Comparison of ENCODE assay signal across 16 mouse cellular contexts in the genomic region with DNA sequence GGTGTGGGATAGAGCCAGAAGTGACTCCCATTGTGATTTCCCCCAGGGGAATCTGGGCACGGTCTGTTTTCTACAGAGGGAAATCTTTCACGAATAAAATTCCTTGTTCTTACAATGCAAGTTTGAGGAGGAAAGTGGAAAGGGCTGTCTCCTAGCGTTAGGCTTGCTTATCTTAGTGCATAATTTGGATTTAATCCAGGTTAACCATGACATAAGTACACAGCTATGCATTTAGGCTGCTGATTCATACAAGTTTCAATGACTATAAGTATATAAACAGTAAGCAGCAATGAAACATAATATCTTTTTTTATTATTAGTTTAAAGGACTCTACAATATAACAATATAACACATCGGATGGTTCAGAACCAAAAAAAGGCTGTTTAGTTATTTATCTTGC.
A peak's percentile ranks its signal among the peaks of the same experiment; 100 is the strongest.
DNase-seq lines count a peak whose midpoint lies in the region; ATAC-seq and TF ChIP-seq lines count a peak whose summit lies in the region.
"Had no signal": no experiment of that assay in that cellular context is flagged by ENCODE, and none has a peak within 500 bp of the region (broad histone marks: within the 10 kb centered on the region; RNA-seq: fewer than 3 reads in every experiment).

No protein-coding gene starts in this region.

- no peak overlapping the region for H3K9ac ChIP-seq in heart, postnatal 0 days (replicated peaks; ENCODE audit: low read depth, low read length)
- H3K9ac ChIP-seq in heart, embryonic 11.5 days (ENCODE audit: low read depth, low read length): no peak overlapping the region
- H3K9ac ChIP-seq in lung, postnatal 0 days (replicated peaks; ENCODE audit: low read depth): no peak overlapping the region
- no peak overlapping the region for H3K9ac ChIP-seq in forebrain, embryonic 14.5 days (ENCODE audit: low read length)
- no peak overlapping the region for H3K9ac ChIP-seq in neural tube, embryonic 15.5 days (replicated peaks)
- H3K9ac ChIP-seq: embryonic facial prominence, embryonic 15.5 days; heart, embryonic 15.5 days; limb, embryonic 15.5 days had no signal

- DNase-seq in heart, postnatal 0 days (ENCODE audit: low spot score): peak; percentile 37
- DNase-seq in lung, postnatal 0 days (ENCODE audit: low spot score): peak; percentile 44
- DNase-seq in lung, postnatal 14 days: no peak
- DNase-seq in forebrain, embryonic 14.5 days (ENCODE audit: low spot score): peak; percentile 47
- peak; percentile 19 for DNase-seq in retina, postnatal 1 day
- DNase-seq: adrenal gland, postnatal 36 days; cerebellum, adult 9-11 months; gastrocnemius, adult 2 months; layer of hippocampus, postnatal 36 days; right cerebral cortex, adult 18-20 months; thymus, adult 18-20 months had no signal

- H3K36me3 ChIP-seq in heart, postnatal 0 days (replicated peaks; ENCODE audit: control insufficient read depth, insufficient read depth, low read length): no peaks in the 10 kb centered on the region
- no peaks in the 10 kb centered on the region for H3K36me3 ChIP-seq in heart, embryonic 11.5 days (ENCODE audit: control insufficient read depth, insufficient read depth, low read length)
- H3K36me3 ChIP-seq in lung, postnatal 0 days (ENCODE audit: insufficient read depth, low read length): no peaks in the 10 kb centered on the region
- no peaks in the 10 kb centered on the region for H3K36me3 ChIP-seq in forebrain, embryonic 14.5 days (ENCODE audit: control insufficient read depth, insufficient read depth, low read length)
- H3K36me3 ChIP-seq in neural tube, embryonic 15.5 days: no peaks in the 10 kb centered on the region
- H3K36me3 ChIP-seq: embryonic facial prominence, embryonic 15.5 days; heart, embryonic 15.5 days; limb, embryonic 15.5 days had no signal

- no peaks in the 10 kb centered on the region for H3K9me3 ChIP-seq in heart, postnatal 0 days (replicated peaks; ENCODE audit: control insufficient read depth, low read length)
- H3K9me3 ChIP-seq in heart, embryonic 11.5 days (replicated peaks; ENCODE audit: control insufficient read depth, low read length): no peaks in the 10 kb centered on the region
- no peaks in the 10 kb centered on the region for H3K9me3 ChIP-seq in lung, postnatal 0 days (ENCODE audit: low read length)
- no peaks in the 10 kb centered on the region for H3K9me3 ChIP-seq in forebrain, embryonic 14.5 days (replicated peaks; ENCODE audit: control insufficient read depth, low read length)
- H3K9me3 ChIP-seq in neural tube, embryonic 15.5 days (replicated peaks): no peaks in the 10 kb centered on the region
- H3K9me3 ChIP-seq: embryonic facial prominence, embryonic 15.5 days; heart, embryonic 15.5 days; limb, embryonic 15.5 days had no signal

- no peaks in the 10 kb centered on the region for H3K27me3 ChIP-seq in heart, postnatal 0 days (ENCODE audit: control insufficient read depth, insufficient read depth, low read length)
- no peaks in the 10 kb centered on the region for H3K27me3 ChIP-seq in heart, embryonic 11.5 days (ENCODE audit: control insufficient read depth, insufficient read depth, low read length)
- H3K27me3 ChIP-seq in lung, postnatal 0 days (replicated peaks; ENCODE audit: insufficient read depth, low read length): no peaks in the 10 kb centered on the region
- no peaks in the 10 kb centered on the region for H3K27me3 ChIP-seq in forebrain, embryonic 14.5 days (replicated peaks; ENCODE audit: control insufficient read depth, insufficient read depth, low read length)
- no peaks in the 10 kb centered on the region for H3K27me3 ChIP-seq in neural tube, embryonic 15.5 days (replicated peaks)
- H3K27me3 ChIP-seq: embryonic facial prominence, embryonic 15.5 days; heart, embryonic 15.5 days; limb, embryonic 15.5 days had no signal

- 0 out of 2 replicates have a peak, but pooled peaks cover 1% of the 10 kb centered on the region for H3K4me1 ChIP-seq in heart, postnatal 0 days (ENCODE audit: control insufficient read depth, insufficient read depth)
- no peaks in the 10 kb centered on the region for H3K4me1 ChIP-seq in heart, embryonic 11.5 days (ENCODE audit: control insufficient read depth, insufficient read depth, low read length)
- no peaks in the 10 kb centered on the region for H3K4me1 ChIP-seq in lung, postnatal 0 days (ENCODE audit: insufficient read depth, low read depth, low read length)
- H3K4me1 ChIP-seq in forebrain, embryonic 14.5 days (ENCODE audit: control insufficient read depth, insufficient read depth, low read length): peaks cover 16% of the 10 kb centered on the region
- H3K4me1 ChIP-seq in neural tube, embryonic 15.5 days: 0 out of 2 replicates have a peak, but pooled peaks cover 10% of the 10 kb centered on the region
- H3K4me1 ChIP-seq: embryonic facial prominence, embryonic 15.5 days had no signal

- ATAC-seq in heart, postnatal 0 days (ENCODE audit: insufficient read depth, low read depth): no peak
- no peak for ATAC-seq in heart, embryonic 11.5 days (replicated peaks; ENCODE audit: insufficient number of reproducible peaks, low FRiP score, low TSS enrichment)
- ATAC-seq in lung, postnatal 0 days: peak; percentile 55
- peak; percentile 21; the same call in 1 of the 2 replicates for ATAC-seq in forebrain, embryonic 14.5 days
- ATAC-seq in neural tube, embryonic 15.5 days (ENCODE audit: low FRiP score): no peak

- WGBS in heart, postnatal 0 days: 19% methylated on average over 4 of the region's 4 CpGs
- WGBS in heart, embryonic 11.5 days (ENCODE audit: insufficient replicate concordance): 51% methylated on average over 4 of the region's 4 CpGs
- WGBS in lung, postnatal 0 days: 20% methylated on average over 4 of the region's 4 CpGs
- WGBS in forebrain, embryonic 14.5 days: 13% methylated on average over 4 of the region's 4 CpGs
- WGBS in neural tube, embryonic 15.5 days: 25% methylated on average over 4 of the region's 4 CpGs

- TF ChIP-seq CTCF in heart, postnatal 0 days (IDR thresholded peaks at IDR 0.05; ENCODE audit: low read depth): no peak
- TF ChIP-seq CTCF in lung, postnatal 0 days (IDR thresholded peaks at IDR 0.05): peak; percentile 13; the same call in 1 of the 2 replicates

- H3K4me3 ChIP-seq in heart, postnatal 0 days (ENCODE audit: low read depth, low read length): no peak overlapping the region
- no peak overlapping the region for H3K4me3 ChIP-seq in heart, embryonic 11.5 days (ENCODE audit: low read depth, low read length)
- no peak overlapping the region for H3K4me3 ChIP-seq in lung, postnatal 0 days (ENCODE audit: low read depth, low read length)
- no peak overlapping the region for H3K4me3 ChIP-seq in forebrain, embryonic 14.5 days (ENCODE audit: low read depth, low read length)
- H3K4me3 ChIP-seq in neural tube, embryonic 15.5 days (replicated peaks): no peak overlapping the region
- H3K4me3 ChIP-seq: embryonic facial prominence, embryonic 15.5 days; gastrocnemius, adult 2 months; heart, embryonic 15.5 days; limb, embryonic 15.5 days had no signal

- H3K4me2 ChIP-seq in heart, postnatal 0 days (ENCODE audit: low read depth, low read length): no peak overlapping the region
- no peak overlapping the region for H3K4me2 ChIP-seq in heart, embryonic 11.5 days
- no peak overlapping the region for H3K4me2 ChIP-seq in lung, postnatal 0 days (replicated peaks; ENCODE audit: low read depth, low read length)
- no peak overlapping the region for H3K4me2 ChIP-seq in forebrain, embryonic 14.5 days (ENCODE audit: low read length)
- no peak overlapping the region for H3K4me2 ChIP-seq in neural tube, embryonic 15.5 days
- H3K4me2 ChIP-seq: embryonic facial prominence, embryonic 15.5 days; heart, embryonic 15.5 days; limb, embryonic 15.5 days had no signal

- TF ChIP-seq EP300 in heart, postnatal 0 days (IDR thresholded peaks at IDR 0.05; ENCODE audit: low read depth): no peak
- TF ChIP-seq EP300 in lung, postnatal 0 days (IDR thresholded peaks at IDR 0.05): no peak

- no peak overlapping the region for H3K27ac ChIP-seq in heart, postnatal 0 days (ENCODE audit: low read depth)
- H3K27ac ChIP-seq in heart, embryonic 11.5 days (ENCODE audit: low read depth, low read length): no peak overlapping the region
- no peak overlapping the region for H3K27ac ChIP-seq in lung, postnatal 0 days (ENCODE audit: low read length)
- no peak overlapping the region for H3K27ac ChIP-seq in forebrain, embryonic 14.5 days (ENCODE audit: low read depth, low read length)
- no peak overlapping the region for H3K27ac ChIP-seq in neural tube, embryonic 15.5 days (replicated peaks)
- H3K27ac ChIP-seq: embryonic facial prominence, embryonic 15.5 days; gastrocnemius, adult 2 months; heart, embryonic 15.5 days; limb, embryonic 15.5 days had no signal

Comparison
In these comparisons a context has a peak if more than half of its experiments do, and no peak if none do; other contexts are left out.
1. ATAC-seq: peak in lung, postnatal 0 days (single experiment) and forebrain, embryonic 14.5 days (single experiment); none in heart, postnatal 0 days (single experiment), heart, embryonic 11.5 days (single experiment) and neural tube, embryonic 15.5 days (single experiment).